Mouse (Mus musculus) layer of hippocampus, postnatal 14 days (tissue): Measurements from ENCODE around the gene Oser1. TPM values are rescaled to one million over a fixed set of nuclear protein-coding genes. Genes with fewer than 3 reads are reported as not detected.

ENCODE experiments used
- DNase-seq, 2 experiments: peaks; one replicate each; pipeline ENCODE4 v3.0.0; 2021 to 2022; ENCODE audit warnings: low spot score in 2 of 2, mixed read lengths in 1 of 2
- total RNA-seq, 2 experiments: library from RNA; stranded (reverse); gene quantifications; 2 replicates each; pipeline ENCODE4 v1.2.3; 2021

Oser1 gene
- total RNA-seq, 2 experiments from 2014 or later: 17.8 to 19.5 TPM

GRCm38 (mm10) chr2:163404037-163404815 lies 20.3 kb downstream of the Oser1 start:
- DNase-seq: no peak

- peak; percentile 87 to 90 for DNase-seq
Observed at GRCm38 (mm10) chr2:163401221-163401620, 23.3 kb downstream of the Oser1 start.

- no peak for DNase-seq
Observed at GRCm38 (mm10) chr2:163399222-163399621, 25.3 kb downstream of the Oser1 start.

GRCm38 (mm10) chr2:163398770-163399169 lies 25.7 kb downstream of the Oser1 start:
- DNase-seq: no peak

- DNase-seq: no peak
Observed at GRCm38 (mm10) chr2:163397905-163398304, 26.6 kb downstream of the Oser1 start, which contains the start of gene Jph2. Jph2 (minus strand) TSS chr2:163397993.

- no peak for DNase-seq
Observed at GRCm38 (mm10) chr2:163397071-163397470, 27.4 kb downstream of the Oser1 start.

GRCm38 (mm10) chr2:163394977-163395376 lies 29.5 kb downstream of the Oser1 start:
- DNase-seq: no peak

GRCm38 (mm10) chr2:163393976-163394375 lies 30.5 kb downstream of the Oser1 start:
- no peak for DNase-seq

- no peak for DNase-seq
Observed at GRCm38 (mm10) chr2:163393241-163393640, 31.3 kb downstream of the Oser1 start.

- DNase-seq: no peak
Observed at GRCm38 (mm10) chr2:163392436-163392835, 32.1 kb downstream of the Oser1 start.

GRCm38 (mm10) chr2:163386423-163387190 lies 37.9 kb downstream of the Oser1 start:
- DNase-seq: no peak

- no peak for DNase-seq
Observed at GRCm38 (mm10) chr2:163385126-163385525, 39.4 kb downstream of the Oser1 start.

- DNase-seq: no peak
Observed at GRCm38 (mm10) chr2:163381246-163381645, 43.3 kb downstream of the Oser1 start.

GRCm38 (mm10) chr2:163379366-163379765 lies 45.1 kb downstream of the Oser1 start:
- DNase-seq: no peak

GRCm38 (mm10) chr2:163376082-163376481 lies 48.4 kb downstream of the Oser1 start:
- no peak for DNase-seq

- DNase-seq: no peak
Observed at GRCm38 (mm10) chr2:163375468-163375867, 49.0 kb downstream of the Oser1 start.

GRCm38 (mm10) chr2:163372627-163373026 lies 51.9 kb downstream of the Oser1 start:
- DNase-seq: no peak

GRCm38 (mm10) chr2:163370175-163370574 lies 54.3 kb downstream of the Oser1 start:
- no peak for DNase-seq

GRCm38 (mm10) chr2:163364785-163365541 lies 59.5 kb downstream of the Oser1 start:
- no peak for DNase-seq

- DNase-seq: no peak
Observed at GRCm38 (mm10) chr2:163362940-163363921, 61.3 kb downstream of the Oser1 start.
